ENCODE assay signal across 8 mouse cellular contexts in the genomic region with DNA sequence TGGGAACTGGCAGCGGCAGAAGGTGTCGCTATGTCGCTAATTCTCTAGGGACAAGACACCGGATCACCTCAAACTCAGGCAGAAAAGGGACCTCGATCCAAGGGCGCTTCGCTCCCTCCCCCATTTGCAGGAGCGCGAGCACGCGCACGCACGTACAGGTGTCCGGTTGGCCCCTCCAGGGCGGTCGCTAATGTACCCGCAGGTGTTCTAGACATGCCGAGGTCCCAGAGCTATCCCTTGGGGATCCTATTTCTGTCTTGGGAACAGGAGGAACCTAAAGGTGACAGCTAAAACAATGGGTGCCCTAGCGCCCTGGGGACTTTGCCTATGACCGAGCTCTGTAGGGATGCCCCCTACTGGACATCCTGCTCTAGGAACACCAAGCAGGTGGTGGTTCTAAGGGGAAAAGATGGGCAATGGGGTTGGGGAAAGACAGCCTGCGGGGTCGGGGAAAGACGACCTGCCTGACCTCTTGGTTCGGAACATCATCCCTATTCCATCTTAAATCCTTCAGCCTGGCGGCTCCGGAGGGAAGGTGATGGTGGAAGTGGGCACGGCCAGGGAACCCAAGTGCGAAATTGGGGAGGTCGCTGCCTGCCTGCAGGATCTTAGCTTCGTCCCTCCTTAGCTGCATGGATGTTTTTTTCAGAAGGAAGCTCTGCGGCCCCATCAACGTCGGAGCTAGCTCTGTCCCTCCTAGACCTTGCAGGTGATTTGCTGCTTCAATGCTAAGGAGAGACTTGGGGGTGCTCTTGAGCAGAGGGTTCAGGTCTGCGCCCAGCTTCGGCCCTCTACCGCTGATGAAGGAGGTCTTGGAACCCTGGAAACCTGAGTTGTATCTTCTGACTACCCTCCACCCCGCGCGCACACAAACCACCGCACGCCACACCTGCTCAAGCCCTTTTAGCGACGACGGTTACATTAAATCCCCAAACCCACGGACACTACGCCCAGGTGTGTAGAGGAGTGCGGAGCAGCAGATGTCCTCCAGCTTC. TPM values are rescaled to one million over a fixed set of nuclear protein-coding genes. Genes with fewer than 3 reads are reported as not detected.
DNase-seq lines count a peak whose midpoint lies in the region; ATAC-seq and TF ChIP-seq lines count a peak whose summit lies in the region.

No protein-coding gene starts in this region.

- no peak overlapping the region for H3K9ac ChIP-seq in ES-Bruce4 (ENCODE audit: low read depth, poor library complexity, severe bottlenecking)
- H3K9ac ChIP-seq in embryonic facial prominence, embryonic 15.5 days = no peak overlapping the region
- H3K9ac ChIP-seq in intestine, embryonic 15.5 days = no peak overlapping the region
- H3K9ac ChIP-seq in stomach, embryonic 16.5 days (ENCODE audit: low read length) = no peak overlapping the region

- peak overlapping the region; percentile 87 for H3K4me2 ChIP-seq in embryonic facial prominence, embryonic 15.5 days (replicated peaks)
- peak overlapping the region; percentile 85 for H3K4me2 ChIP-seq in intestine, embryonic 15.5 days (replicated peaks)
- H3K4me2 ChIP-seq in stomach, embryonic 16.5 days (ENCODE audit: low read depth, low read length) = peak overlapping the region; percentile 100

- H3K4me1 ChIP-seq in ES-Bruce4 (ENCODE audit: control insufficient read depth, insufficient read depth, low read length) = peaks cover 5% of the 10 kb centered on the region
- H3K4me1 ChIP-seq in embryonic facial prominence, embryonic 15.5 days = peaks cover 70% of the 10 kb centered on the region
- peaks cover 60% of the 10 kb centered on the region for H3K4me1 ChIP-seq in intestine, embryonic 15.5 days (replicated peaks)
- peaks cover 46% of the 10 kb centered on the region for H3K4me1 ChIP-seq in stomach, embryonic 16.5 days (ENCODE audit: control insufficient read depth, insufficient read depth, low read length)

- H3K27ac ChIP-seq in ES-Bruce4 (ENCODE audit: insufficient read depth, low read length) = no peak overlapping the region
- no peak overlapping the region for H3K27ac ChIP-seq in embryonic facial prominence, embryonic 15.5 days (replicated peaks)
- H3K27ac ChIP-seq in intestine, embryonic 15.5 days = no peak overlapping the region
- no peak overlapping the region for H3K27ac ChIP-seq in stomach, embryonic 16.5 days (ENCODE audit: low read length)

- TF ChIP-seq CTCF in ES-Bruce4 (IDR thresholded peaks at IDR 0.05; ENCODE audit: low read depth, low read length) = peak; percentile 60

- H3K9me3 ChIP-seq in ES-Bruce4 (replicated peaks; ENCODE audit: control insufficient read depth, insufficient read depth, low read length, poor library complexity, severe bottlenecking) = no peaks in the 10 kb centered on the region
- H3K9me3 ChIP-seq in embryonic facial prominence, embryonic 15.5 days (replicated peaks) = no peaks in the 10 kb centered on the region
- no peaks in the 10 kb centered on the region for H3K9me3 ChIP-seq in intestine, embryonic 15.5 days
- no peaks in the 10 kb centered on the region for H3K9me3 ChIP-seq in stomach, embryonic 16.5 days (replicated peaks; ENCODE audit: control insufficient read depth, low read length)

- no peak for TF ChIP-seq POLR2A in ES-Bruce4 (IDR thresholded peaks at IDR 0.05; ENCODE audit: insufficient read depth, low read length)

- no peak for ATAC-seq in embryonic facial prominence, embryonic 15.5 days (ENCODE audit: insufficient number of reproducible peaks, low FRiP score, low TSS enrichment, low read depth)
- ATAC-seq in intestine, embryonic 15.5 days = no peak
- no peak for ATAC-seq in stomach, embryonic 16.5 days (ENCODE audit: insufficient read depth, low FRiP score)

- TF ChIP-seq EP300 in ES-Bruce4 (IDR thresholded peaks at IDR 0.05; ENCODE audit: insufficient read depth, low read depth, low read length) = no peak

- peak; percentile 46 for DNase-seq in adrenal gland, postnatal 14 days
- no peak for DNase-seq in adrenal gland, adult 8-10 months
- peak; percentile 56 for DNase-seq in lung, postnatal 10 days
- DNase-seq in gastrocnemius, postnatal 4 days (ENCODE audit: low spot score in 2 of 2) = no peak

- no peaks in the 10 kb centered on the region for H3K36me3 ChIP-seq in ES-Bruce4 (ENCODE audit: control insufficient read depth, insufficient read depth, low read length, poor library complexity, severe bottlenecking)
- no peaks in the 10 kb centered on the region for H3K36me3 ChIP-seq in embryonic facial prominence, embryonic 15.5 days
- no peaks in the 10 kb centered on the region for H3K36me3 ChIP-seq in intestine, embryonic 15.5 days
- no peaks in the 10 kb centered on the region for H3K36me3 ChIP-seq in stomach, embryonic 16.5 days (ENCODE audit: control insufficient read depth, insufficient read depth, low read length)

- H3K4me3 ChIP-seq in ES-Bruce4 (ENCODE audit: low read depth, low read length) = peak overlapping the region; percentile 33
- H3K4me3 ChIP-seq in embryonic facial prominence, embryonic 15.5 days (replicated peaks) = peak overlapping the region; percentile 59
- H3K4me3 ChIP-seq in intestine, embryonic 15.5 days (replicated peaks) = peak overlapping the region; percentile 34
- H3K4me3 ChIP-seq in stomach, embryonic 16.5 days (replicated peaks; ENCODE audit: low read length) = peak overlapping the region; percentile 49

- WGBS in embryonic facial prominence, embryonic 15.5 days = 1% methylated on average over 47 of the region's 47 CpGs
- WGBS in intestine, embryonic 15.5 days = 3% methylated on average over 47 of the region's 47 CpGs
- WGBS in stomach, embryonic 16.5 days = 3% methylated on average over 47 of the region's 47 CpGs

- H3K27me3 ChIP-seq in ES-Bruce4 (ENCODE audit: control insufficient read depth, insufficient read depth, low read length, poor library complexity, severe bottlenecking) = peaks cover 51% of the 10 kb centered on the region
- peaks cover 84% of the 10 kb centered on the region for H3K27me3 ChIP-seq in embryonic facial prominence, embryonic 15.5 days
- peaks cover 82% of the 10 kb centered on the region for H3K27me3 ChIP-seq in intestine, embryonic 15.5 days (replicated peaks)
- peaks cover 77% of the 10 kb centered on the region for H3K27me3 ChIP-seq in stomach, embryonic 16.5 days (ENCODE audit: control insufficient read depth, insufficient read depth, low read length)

RNA-seq across cellular contexts. Expression of a gene that starts 13.9 kb away (rescaled TPM):
- 13.1 and 16.7 TPM in 2 replicates for total RNA-seq in adrenal gland, postnatal 14 days (2021)
- 10 to 100 TPM; 15.3 to 24.0 (median 16.5) TPM for total RNA-seq in adrenal gland, adult 8-10 months (2022)
- 0.75 and 1.7 TPM in 2 replicates for polyA plus RNA-seq in ES-Bruce4 (2011; ENCODE audit: insufficient read depth, insufficient read length, low read depth, missing spikeins)
- 9.2 and 10.3 TPM in 2 replicates for polyA plus RNA-seq in embryonic facial prominence, embryonic 15.5 days (2015; fragmentation: Nextera tagmentation; extraction: Ambion mirVana)
- 7.4 and 7.9 TPM in 2 replicates for polyA plus RNA-seq in intestine, embryonic 15.5 days (2015; fragmentation: Nextera tagmentation; extraction: Ambion mirVana)
- 5.8 and 6.4 TPM in 2 replicates for polyA plus RNA-seq in stomach, embryonic 16.5 days (2015; fragmentation: Nextera tagmentation; extraction: Ambion mirVana)
- 1 to 10 TPM; 4.6 to 5.3 TPM for total RNA-seq in gastrocnemius, postnatal 4 days (2021)

RNA-seq across cellular contexts. Expression of a gene that starts 31.4 kb away (rescaled TPM):
- 105 and 156 TPM in 2 replicates for total RNA-seq in adrenal gland, postnatal 14 days (2021)
- 100 to 1,000 TPM in 1 of 4 experiments, 10 to 100 TPM in 3; 70.8 to 227 (median 87.4) TPM for total RNA-seq in adrenal gland, adult 8-10 months (2022)
- 0.32 and 0.46 TPM in 2 replicates for polyA plus RNA-seq in ES-Bruce4 (2011; ENCODE audit: insufficient read depth, insufficient read length, low read depth, missing spikeins)
- polyA plus RNA-seq in embryonic facial prominence, embryonic 15.5 days (2015; fragmentation: Nextera tagmentation; extraction: Ambion mirVana) = 17.2 and 21.4 TPM in 2 replicates
- 10.7 and 11.2 TPM in 2 replicates for polyA plus RNA-seq in intestine, embryonic 15.5 days (2015; fragmentation: Nextera tagmentation; extraction: Ambion mirVana)
- polyA plus RNA-seq in stomach, embryonic 16.5 days (2015; fragmentation: Nextera tagmentation; extraction: Ambion mirVana) = 8.5 and 10.1 TPM in 2 replicates
- total RNA-seq in gastrocnemius, postnatal 4 days (2021) = 10 to 100 TPM; 10.4 to 10.7 TPM

RNA-seq across cellular contexts. Expression of a gene that starts 31.9 kb away (rescaled TPM):
- total RNA-seq in adrenal gland, postnatal 14 days (2021) = 7.4 and 7.7 TPM in 2 replicates
- 1 to 10 TPM; 4.6 to 8.1 (median 5.6) TPM for total RNA-seq in adrenal gland, adult 8-10 months (2022)
- polyA plus RNA-seq in ES-Bruce4 (2011; ENCODE audit: insufficient read depth, insufficient read length, low read depth, missing spikeins) = 11.6 and 12.9 TPM in 2 replicates
- polyA plus RNA-seq in embryonic facial prominence, embryonic 15.5 days (2015; fragmentation: Nextera tagmentation; extraction: Ambion mirVana) = 35.2 and 37.0 TPM in 2 replicates
- polyA plus RNA-seq in intestine, embryonic 15.5 days (2015; fragmentation: Nextera tagmentation; extraction: Ambion mirVana) = 24.8 and 27.0 TPM in 2 replicates
- polyA plus RNA-seq in stomach, embryonic 16.5 days (2015; fragmentation: Nextera tagmentation; extraction: Ambion mirVana) = 15.2 and 16.5 TPM in 2 replicates
- total RNA-seq in gastrocnemius, postnatal 4 days (2021) = 1 to 10 TPM; 5.4 to 5.6 TPM

Comparison
In these comparisons a context has a peak if more than half of its experiments do, and no peak if none do; other contexts are left out.
1. DNase-seq: peak in adrenal gland, postnatal 14 days (single experiment) and lung, postnatal 10 days (single experiment); none in adrenal gland, adult 8-10 months (single experiment) and gastrocnemius, postnatal 4 days (0 of 2).
2. Peak in every context shown above with its lines, with median percentiles within 50 percentile points of each other: H3K4me3 ChIP-seq and H3K4me2 ChIP-seq.